Mouse (Mus musculus) kidney, postnatal 0 days (tissue): ENCODE measurements around the gene Aig1. TPM values are rescaled to one million over a fixed set of nuclear protein-coding genes. Genes with fewer than 3 reads are reported as not detected.

Experiments used
- ATAC-seq: fragments of 200-750 bp; cut with Nextera tagmentation; replicated peaks from 2 replicates; pipeline ENCODE4 v1.8.0; 2017; ENCODE audit warnings: low read depth, moderate number of reproducible peaks, moderate TSS enrichment, moderate library complexity; ENCODE audit not compliant: low FRiP score
- DNase-seq: peaks from one replicate; pipeline ENCODE4 v3.0.0-alpha.2; 2016; ENCODE audit warnings: low spot score
- H3K27ac ChIP-seq: fragments of 300-500 bp; sonication (generic); 2 replicates; pipeline ENCODE4 v1.5.1; 2014; ENCODE audit warnings: mild to moderate bottlenecking
- H3K27me3 ChIP-seq: fragments of 300-500 bp; sonication (generic); 2 replicates; pipeline ENCODE4 v1.6.1; 2014; ENCODE audit warnings: low read length, mixed read lengths; ENCODE audit not compliant: insufficient read depth
- H3K36me3 ChIP-seq: fragments of 300-500 bp; sonication (generic); 2 replicates; pipeline ENCODE4 v1.6.1; 2014; ENCODE audit warnings: low read length, mixed read lengths; ENCODE audit not compliant: insufficient read depth
- H3K4me1 ChIP-seq: fragments of 300-500 bp; sonication (generic); replicated peaks from 2 replicates; pipeline ENCODE4 v1.6.1; 2014; ENCODE audit warnings: antibody characterized with exemption, low read length, mixed read lengths; ENCODE audit not compliant: insufficient read depth
- H3K4me2 ChIP-seq: fragments of 300-500 bp; sonication (generic); 2 replicates; pipeline ENCODE4 v1.6.1; 2014; ENCODE audit warnings: mild to moderate bottlenecking, low read length, moderate library complexity, mixed read lengths
- H3K4me3 ChIP-seq: fragments of 300-500 bp; sonication (generic); replicated peaks from 2 replicates; pipeline ENCODE4 v1.5.1; 2014; ENCODE audit warnings: low read depth, low read length
- H3K9ac ChIP-seq: fragments of 300-500 bp; sonication (generic); 2 replicates; pipeline ENCODE4 v1.6.1; 2014; ENCODE audit warnings: low read depth, low read length
- H3K9me3 ChIP-seq: fragments of 300-500 bp; sonication (generic); replicated peaks from 2 replicates; pipeline ENCODE4 v1.6.1; 2016; ENCODE audit warnings: low read length, inconsistent platforms, mixed read lengths
- CTCF ChIP-seq: IDR thresholded peaks from 2 replicates; pipeline ENCODE4 v1.5.1; 2016; ENCODE audit warnings: antibody characterized with exemption, low read depth, mild to moderate bottlenecking, moderate library complexity
- WGBS: fragments of 180-500 bp; shearing (Covaris S2); extraction: QIAGEN DNeasy Blood & Tissue Kit; methylation state at CpG from one replicate; pipeline ENCODE4 v1.1.7; 2014; 5-methylcytosine and 5-hydroxymethylcytosine counted together
- polyA plus RNA-seq: library from polyadenylated mRNA; unstranded; fragments of >200 nt; fragmentation: Nextera tagmentation; extraction: Ambion mirVana; gene quantifications from 2 replicates; pipeline ENCODE4 v1.2.1, GENCODE M21; 2015

The Aig1 gene
- polyA plus RNA-seq, 1 experiment from 2014 or later = 64.1 TPM

- Histone ChIP-seq H3K4me2 (no peak overlapping the region), H3K9me3 (no peaks in the 10 kb centered on the region), H3K9ac (no peak overlapping the region), H3K36me3 (no peaks in the 10 kb centered on the region), H3K4me1 (no peaks in the 10 kb centered on the region), H3K27ac (no peak overlapping the region), H3K27me3 (no peaks in the 10 kb centered on the region), H3K4me3 (no peak overlapping the region)
- 39% methylated on average over 3 of the region's 3 CpGs for WGBS
- no peak for ATAC-seq
- DNase-seq = no peak
- no peak for TF ChIP-seq CTCF
These were observed 18.7 kb downstream of the Aig1 start for GRCm38 (mm10) chr10:13850071-13850470.

GRCm38 (mm10) chr10:13849205-13849604 lies 19.6 kb downstream of the Aig1 start:
- H3K9me3 ChIP-seq = no peaks in the 10 kb centered on the region
- no peak for TF ChIP-seq CTCF
- no peak overlapping the region for H3K4me2 ChIP-seq
- no peak overlapping the region for H3K4me3 ChIP-seq
- no peaks in the 10 kb centered on the region for H3K4me1 ChIP-seq
- H3K27ac ChIP-seq = no peak overlapping the region
- ATAC-seq (no peak), DNase-seq (no peak)
- H3K27me3 ChIP-seq = no peaks in the 10 kb centered on the region
- no peak overlapping the region for H3K9ac ChIP-seq
- WGBS = 78% methylated on average over 2 of the region's 2 CpGs
- no peaks in the 10 kb centered on the region for H3K36me3 ChIP-seq

DNA sequence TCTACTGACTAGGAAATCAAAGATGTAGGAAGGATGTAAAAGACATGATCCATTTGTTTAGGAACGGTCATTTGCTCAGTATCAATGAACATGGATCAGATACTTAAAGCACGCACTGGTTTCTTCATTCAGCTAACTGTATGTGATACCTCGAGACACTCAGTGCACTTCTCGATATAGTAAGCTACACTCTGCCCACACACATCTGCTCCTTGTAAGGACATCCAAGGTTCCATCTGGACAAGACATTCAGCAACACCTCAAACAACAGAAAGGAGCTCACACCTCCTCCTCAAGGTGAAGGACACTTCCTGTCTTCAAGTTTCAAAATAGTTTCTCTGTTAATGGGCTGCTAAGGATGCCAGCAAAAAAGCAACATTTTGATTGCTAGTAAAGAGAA lies 23.9 kb downstream of the Aig1 start:
- H3K4me2 ChIP-seq = no peak overlapping the region
- H3K9me3 ChIP-seq = no peaks in the 10 kb centered on the region
- no peaks in the 10 kb centered on the region for H3K27me3 ChIP-seq
- no peak overlapping the region for H3K4me3 ChIP-seq
- WGBS = 61% methylated on average over 4 of the region's 4 CpGs
- no peaks in the 10 kb centered on the region for H3K4me1 ChIP-seq
- H3K36me3 ChIP-seq = no peaks in the 10 kb centered on the region
- no peak overlapping the region for H3K9ac ChIP-seq
- no peak for TF ChIP-seq CTCF
- H3K27ac ChIP-seq = no peak overlapping the region
- ATAC-seq (no peak), DNase-seq (no peak)

- H3K36me3 ChIP-seq = no peaks in the 10 kb centered on the region
- TF ChIP-seq CTCF = no peak
- no peak overlapping the region for H3K9ac ChIP-seq
- H3K27ac ChIP-seq = no peak overlapping the region
- H3K9me3 ChIP-seq = no peaks in the 10 kb centered on the region
- WGBS = 68% methylated on average over 3 of the region's 3 CpGs
- no peak overlapping the region for H3K4me3 ChIP-seq
- DNase-seq (no peak), ATAC-seq (no peak)
- H3K4me2 ChIP-seq = no peak overlapping the region
- H3K4me1 ChIP-seq = no peaks in the 10 kb centered on the region
- H3K27me3 ChIP-seq = no peaks in the 10 kb centered on the region
These were observed 25.0 kb downstream of the Aig1 start for GRCm38 (mm10) chr10:13843746-13844145.

DNA sequence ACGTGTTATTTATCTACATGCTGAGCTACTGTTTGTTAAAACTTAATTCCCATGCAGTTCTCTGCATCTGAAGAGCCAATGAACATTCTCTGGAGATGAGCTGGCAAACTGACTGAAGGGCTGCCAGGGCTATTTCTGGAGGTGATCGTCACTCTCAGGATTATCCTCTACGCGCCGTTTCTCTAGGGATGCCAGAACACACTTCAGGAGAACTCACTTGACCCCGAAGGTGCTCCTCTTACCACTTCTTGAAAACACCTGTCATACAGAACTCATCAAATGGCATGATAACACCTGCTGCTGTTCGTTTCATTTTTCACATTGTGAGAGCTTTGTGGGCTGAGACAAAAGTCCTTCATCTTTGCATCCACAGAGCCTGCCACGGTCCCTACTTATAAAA lies 25.9 kb downstream of the Aig1 start:
- H3K9me3 ChIP-seq = no peaks in the 10 kb centered on the region
- H3K36me3 ChIP-seq = no peaks in the 10 kb centered on the region
- no peaks in the 10 kb centered on the region for H3K4me1 ChIP-seq
- no peak overlapping the region for H3K27ac ChIP-seq
- H3K27me3 ChIP-seq = no peaks in the 10 kb centered on the region
- no peak overlapping the region for H3K4me2 ChIP-seq
- ATAC-seq (no peak), DNase-seq (no peak)
- WGBS = 76% methylated on average over 8 of the region's 8 CpGs
- no peak for TF ChIP-seq CTCF
- H3K4me3 ChIP-seq = no peak overlapping the region
- no peak overlapping the region for H3K9ac ChIP-seq

GRCm38 (mm10) chr10:13838511-13839126 lies 30.2 kb downstream of the Aig1 start:
- no peaks in the 10 kb centered on the region for H3K36me3 ChIP-seq
- no peak overlapping the region for H3K4me3 ChIP-seq
- H3K27ac ChIP-seq = no peak overlapping the region
- no peaks in the 10 kb centered on the region for H3K27me3 ChIP-seq
- H3K9ac ChIP-seq = no peak overlapping the region
- DNase-seq = no peak
- peaks cover 4% of the 10 kb centered on the region; the same call in 1 of the 2 replicates for H3K4me1 ChIP-seq
- TF ChIP-seq CTCF = no peak
- no peaks in the 10 kb centered on the region for H3K9me3 ChIP-seq
- no peak for ATAC-seq
- WGBS = 74% methylated on average over 6 of the region's 6 CpGs
- no peak overlapping the region for H3K4me2 ChIP-seq
